Mouse (Mus musculus) liver, adult 2 months (tissue): ENCODE data around the gene Tacstd2. TPM values are rescaled to one million over a fixed set of nuclear protein-coding genes. Genes with fewer than 3 reads are reported as not detected.

Experiments
- DNase-seq: peaks from one replicate; pipeline ENCODE4 v3.0.0-alpha.2; 2011; ENCODE audit warnings: low read depth, low spot score; ENCODE audit errors: extremely low read depth
- H3K27ac ChIP-seq: fragments of 200-500 bp; replicated peaks from 2 replicates; pipeline ENCODE4 v1.5.1; 2012; ENCODE audit warnings: low read depth, mild to moderate bottlenecking, control low read depth, inconsistent platforms, low read length; ENCODE audit not compliant: insufficient read depth
- H3K27me3 ChIP-seq: fragments of 200-500 bp; 2 replicates; pipeline ENCODE4 v1.6.1; 2012; ENCODE audit warnings: mild to moderate bottlenecking, moderate library complexity, low read length, inconsistent platforms; ENCODE audit not compliant: control insufficient read depth, insufficient read depth
- H3K36me3 ChIP-seq: fragments of 200-500 bp; 2 replicates; pipeline ENCODE4 v1.6.1; 2012; ENCODE audit warnings: low read length, inconsistent platforms; ENCODE audit not compliant: control insufficient read depth, insufficient read depth
- H3K4me1 ChIP-seq: fragments of 200-500 bp; 2 replicates; pipeline ENCODE4 v1.6.1; 2011; ENCODE audit warnings: low read length; ENCODE audit not compliant: control insufficient read depth, insufficient read depth
- H3K4me3 ChIP-seq: fragments of 200-500 bp; 2 replicates; pipeline ENCODE4 v1.5.1; 2011; ENCODE audit warnings: low read depth, mild to moderate bottlenecking, control low read depth, low read length, moderate library complexity; ENCODE audit not compliant: insufficient read depth
- H3K79me2 ChIP-seq: fragments of 200-500 bp; 2 replicates; pipeline ENCODE4 v1.6.1; 2012; ENCODE audit warnings: inconsistent platforms, mild to moderate bottlenecking, low read length, moderate library complexity; ENCODE audit not compliant: control insufficient read depth, insufficient read depth
- H3K9ac ChIP-seq: fragments of 200-500 bp; 2 replicates; pipeline ENCODE4 v1.6.1; 2012; ENCODE audit warnings: low read depth, mild to moderate bottlenecking, control low read depth, inconsistent platforms, low read length
- CTCF ChIP-seq: fragments of 200-500 bp; IDR thresholded peaks from 2 replicates; pipeline ENCODE4 v1.5.1; 2011; ENCODE audit warnings: low read depth, low read length, control low read depth
- POLR2A ChIP-seq: fragments of 200-500 bp; IDR thresholded peaks from 2 replicates; pipeline ENCODE4 v1.6.1; 2011; ENCODE audit warnings: low read length, control low read depth; ENCODE audit not compliant: insufficient read depth; ENCODE audit errors: extremely low read depth
- WGBS: fragments of 180-500 bp; shearing (Covaris S2); methylation state at CpG from one replicate; pipeline ENCODE4 v1.1.7; 2018; 5-methylcytosine and 5-hydroxymethylcytosine counted together
- polyA plus RNA-seq: library from polyadenylated mRNA; depleted of rRNA; stranded (reverse); fragments of >200 nt; gene quantifications from 2 replicates; pipeline ENCODE4 v1.2.3, GENCODE M21; 2012
- total RNA-seq: library from RNA; depleted of rRNA; stranded (reverse); fragments of >200 nt; gene quantifications from 2 replicates; pipeline ENCODE4 v1.2.3, GENCODE M21; 2014

Tacstd2 gene
- total and polyA plus RNA-seq, 2 experiments, result not detected

- no peak overlapping the region for H3K9ac ChIP-seq
- H3K79me2 ChIP-seq, result no peaks in the 10 kb centered on the region
- no peak for DNase-seq
- TF ChIP-seq CTCF (no peak), POLR2A (no peak)
- WGBS, result 9% methylated on average over 31 of the region's 31 CpGs
- no peaks in the 10 kb centered on the region for H3K4me1 ChIP-seq
- no peak overlapping the region for H3K4me3 ChIP-seq
- H3K27ac ChIP-seq, result no peak overlapping the region
- no peaks in the 10 kb centered on the region for H3K36me3 ChIP-seq
- peaks cover 16% of the 10 kb centered on the region; the same call in 1 of the 2 replicates for H3K27me3 ChIP-seq
Observed at GRCm38 (mm10) chr6:67534191-67535004, 1.2 kb downstream of the Tacstd2 start.

GRCm38 (mm10) chr6:67532665-67533440 is 2.7 kb downstream of the Tacstd2 start:
- Histone ChIP-seq H3K36me3 (no peaks in the 10 kb centered on the region), H3K9ac (no peak overlapping the region), H3K4me3 (no peak overlapping the region), H3K27ac (no peak overlapping the region), H3K27me3 (peaks cover 16% of the 10 kb centered on the region; the same call in 1 of the 2 replicates), H3K4me1 (no peaks in the 10 kb centered on the region), H3K79me2 (no peaks in the 10 kb centered on the region)
- WGBS, result 10% methylated on average over 29 of the region's 29 CpGs
- no peak for DNase-seq
- no peak for TF ChIP-seq POLR2A
- no peak for TF ChIP-seq CTCF

GRCm38 (mm10) chr6:67531822-67532162 is 3.8 kb downstream of the Tacstd2 start:
- Histone ChIP-seq H3K4me3 (no peak overlapping the region), H3K9ac (no peak overlapping the region), H3K27me3 (peaks cover 16% of the 10 kb centered on the region; the same call in 1 of the 2 replicates), H3K79me2 (no peaks in the 10 kb centered on the region), H3K4me1 (no peaks in the 10 kb centered on the region), H3K27ac (no peak overlapping the region), H3K36me3 (no peaks in the 10 kb centered on the region)
- 63% methylated on average over 7 of the region's 7 CpGs for WGBS
- no peak for DNase-seq
- TF ChIP-seq CTCF (no peak), POLR2A (no peak)

- peak; percentile 24 for DNase-seq
- H3K27me3 ChIP-seq, result peaks cover 16% of the 10 kb centered on the region; the same call in 1 of the 2 replicates
- 53% methylated on average over 9 of the region's 9 CpGs for WGBS
- no peaks in the 10 kb centered on the region for H3K79me2 ChIP-seq
- H3K4me1 ChIP-seq, result no peaks in the 10 kb centered on the region
- no peak overlapping the region for H3K4me3 ChIP-seq
- no peak for TF ChIP-seq POLR2A
- peak; percentile 33; the same call in 1 of the 2 replicates for TF ChIP-seq CTCF
- H3K36me3 ChIP-seq, result no peaks in the 10 kb centered on the region
- H3K9ac ChIP-seq, result no peak overlapping the region
- no peak overlapping the region for H3K27ac ChIP-seq
Observed at GRCm38 (mm10) chr6:67530992-67531821, 4.4 kb downstream of the Tacstd2 start.

GRCm38 (mm10) chr6:67526356-67526755 is 9.2 kb downstream of the Tacstd2 start:
- Histone ChIP-seq H3K79me2 (no peaks in the 10 kb centered on the region), H3K36me3 (no peaks in the 10 kb centered on the region), H3K27ac (no peak overlapping the region), H3K4me1 (no peaks in the 10 kb centered on the region), H3K4me3 (no peak overlapping the region), H3K9ac (no peak overlapping the region), H3K27me3 (no peaks in the 10 kb centered on the region)
- no peak for TF ChIP-seq CTCF
- no peak for TF ChIP-seq POLR2A
- 69% methylated on average over 5 of the region's 5 CpGs for WGBS
- no peak for DNase-seq
